Mouse (Mus musculus): Measurements from ENCODE around the gene Hlcs.

DNA sequence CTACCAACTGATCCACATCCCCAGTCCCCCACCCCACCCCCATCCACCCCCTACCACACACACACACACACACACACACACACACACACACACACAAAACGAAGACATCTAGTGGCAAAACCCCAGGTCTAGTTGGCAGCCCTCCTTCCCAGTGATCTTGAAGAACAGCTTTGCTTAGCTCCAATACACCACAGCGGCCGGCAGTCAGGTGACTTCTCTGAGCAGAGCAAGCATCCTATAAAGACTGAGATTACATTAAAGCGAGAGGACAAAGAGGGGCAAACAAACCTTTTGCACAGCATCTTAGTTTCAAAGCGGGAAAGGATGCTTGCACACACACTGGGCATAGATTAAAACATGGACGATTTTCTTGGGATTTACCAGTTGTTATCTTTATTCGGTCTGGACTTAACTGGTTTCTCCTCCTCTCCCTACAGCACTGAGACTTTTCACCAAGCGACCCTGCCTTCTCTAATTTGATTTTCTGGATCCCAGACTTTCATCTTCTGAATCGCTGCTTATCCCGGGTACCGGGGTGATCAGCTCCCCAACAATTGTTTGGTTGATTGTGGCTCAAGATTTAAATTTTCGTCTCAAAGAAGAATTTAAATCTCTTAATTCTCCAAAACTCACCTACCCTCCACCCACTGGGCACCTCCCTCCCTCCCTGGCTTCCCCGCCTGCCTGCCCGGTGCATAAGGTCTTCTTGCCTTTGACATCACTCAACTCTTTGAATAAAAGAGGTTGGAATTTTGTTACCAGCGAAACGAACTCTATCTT lies 134.7 kb downstream of the Hlcs start:
- no peak for TF ChIP-seq CTCF (IDR thresholded peaks at IDR 0.05)
- no peak for TF ChIP-seq POLR2A (IDR thresholded peaks at IDR 0.05; ENCODE audit: insufficient read depth, low read depth, low read length)
- no peak for TF ChIP-seq EP300 (IDR thresholded peaks at IDR 0.05; ENCODE audit: insufficient read depth, low read depth, low read length)

Measured in heart, adult 2 months (tissue).